Mouse (Mus musculus) kidney, postnatal 0 days (tissue): ENCODE measurements around the gene Gm20547. TPM values are rescaled to one million over a fixed set of nuclear protein-coding genes. Genes with fewer than 3 reads are reported as not detected.

Source experiments
- ATAC-seq: fragments of 200-750 bp; cut with Nextera tagmentation; replicated peaks from 2 replicates; pipeline ENCODE4 v1.8.0; 2017; ENCODE audit warnings: low read depth, moderate number of reproducible peaks, moderate TSS enrichment, moderate library complexity; ENCODE audit not compliant: low FRiP score
- DNase-seq: peaks from one replicate; pipeline ENCODE4 v3.0.0-alpha.2; 2016; ENCODE audit warnings: low spot score
- H3K27ac ChIP-seq: fragments of 300-500 bp; sonication (generic); 2 replicates; pipeline ENCODE4 v1.5.1; 2014; ENCODE audit warnings: mild to moderate bottlenecking
- H3K27me3 ChIP-seq: fragments of 300-500 bp; sonication (generic); 2 replicates; pipeline ENCODE4 v1.6.1; 2014; ENCODE audit warnings: low read length, mixed read lengths; ENCODE audit not compliant: insufficient read depth
- H3K36me3 ChIP-seq: fragments of 300-500 bp; sonication (generic); 2 replicates; pipeline ENCODE4 v1.6.1; 2014; ENCODE audit warnings: low read length, mixed read lengths; ENCODE audit not compliant: insufficient read depth
- H3K4me1 ChIP-seq: fragments of 300-500 bp; sonication (generic); replicated peaks from 2 replicates; pipeline ENCODE4 v1.6.1; 2014; ENCODE audit warnings: antibody characterized with exemption, low read length, mixed read lengths; ENCODE audit not compliant: insufficient read depth
- H3K4me2 ChIP-seq: fragments of 300-500 bp; sonication (generic); 2 replicates; pipeline ENCODE4 v1.6.1; 2014; ENCODE audit warnings: mild to moderate bottlenecking, low read length, moderate library complexity, mixed read lengths
- H3K4me3 ChIP-seq: fragments of 300-500 bp; sonication (generic); replicated peaks from 2 replicates; pipeline ENCODE4 v1.5.1; 2014; ENCODE audit warnings: low read depth, low read length
- H3K9ac ChIP-seq: fragments of 300-500 bp; sonication (generic); 2 replicates; pipeline ENCODE4 v1.6.1; 2014; ENCODE audit warnings: low read depth, low read length
- H3K9me3 ChIP-seq: fragments of 300-500 bp; sonication (generic); replicated peaks from 2 replicates; pipeline ENCODE4 v1.6.1; 2016; ENCODE audit warnings: low read length, inconsistent platforms, mixed read lengths
- CTCF ChIP-seq: IDR thresholded peaks from 2 replicates; pipeline ENCODE4 v1.5.1; 2016; ENCODE audit warnings: antibody characterized with exemption, low read depth, mild to moderate bottlenecking, moderate library complexity
- WGBS: fragments of 180-500 bp; shearing (Covaris S2); extraction: QIAGEN DNeasy Blood & Tissue Kit; methylation state at CpG from one replicate; pipeline ENCODE4 v1.1.7; 2014; 5-methylcytosine and 5-hydroxymethylcytosine counted together
- polyA plus RNA-seq: library from polyadenylated mRNA; unstranded; fragments of >200 nt; fragmentation: Nextera tagmentation; extraction: Ambion mirVana; gene quantifications from 2 replicates; pipeline ENCODE4 v1.2.1, GENCODE M21; 2015

Gm20547 gene
- polyA plus RNA-seq, 1 experiment from 2014 or later = not detected

DNA sequence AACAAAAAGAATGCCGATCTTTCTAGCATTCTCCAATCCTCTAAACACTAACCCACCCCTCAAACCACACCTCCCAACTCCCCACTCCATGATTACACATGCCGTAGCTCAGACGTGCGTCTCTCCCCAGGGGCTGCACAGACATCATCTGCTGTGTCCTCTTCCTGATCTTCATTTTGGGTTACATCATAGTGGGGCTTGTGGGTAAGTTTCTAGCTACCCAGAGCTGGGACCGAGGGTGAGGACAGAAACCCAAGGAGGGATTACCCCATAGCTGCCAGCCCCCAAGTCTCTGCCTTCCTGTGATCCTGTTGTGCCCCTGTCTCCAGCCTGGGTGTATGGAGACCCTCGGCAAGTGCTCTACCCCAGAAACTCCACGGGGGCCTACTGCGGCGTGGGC, 35.3 kb upstream of the Gm20547 start:
- H3K36me3 ChIP-seq = peaks cover 14% of the 10 kb centered on the region; the same call in 1 of the 2 replicates
- no peak for ATAC-seq
- H3K27me3 ChIP-seq = no peaks in the 10 kb centered on the region
- no peaks in the 10 kb centered on the region for H3K4me1 ChIP-seq
- 79% methylated on average over 9 of the region's 9 CpGs for WGBS
- H3K9ac ChIP-seq = no peak overlapping the region
- no peaks in the 10 kb centered on the region for H3K9me3 ChIP-seq
- H3K4me3 ChIP-seq = no peak overlapping the region
- H3K4me2 ChIP-seq = no peak overlapping the region
- no peak overlapping the region for H3K27ac ChIP-seq
- no peak for TF ChIP-seq CTCF
- no peak for DNase-seq

DNA sequence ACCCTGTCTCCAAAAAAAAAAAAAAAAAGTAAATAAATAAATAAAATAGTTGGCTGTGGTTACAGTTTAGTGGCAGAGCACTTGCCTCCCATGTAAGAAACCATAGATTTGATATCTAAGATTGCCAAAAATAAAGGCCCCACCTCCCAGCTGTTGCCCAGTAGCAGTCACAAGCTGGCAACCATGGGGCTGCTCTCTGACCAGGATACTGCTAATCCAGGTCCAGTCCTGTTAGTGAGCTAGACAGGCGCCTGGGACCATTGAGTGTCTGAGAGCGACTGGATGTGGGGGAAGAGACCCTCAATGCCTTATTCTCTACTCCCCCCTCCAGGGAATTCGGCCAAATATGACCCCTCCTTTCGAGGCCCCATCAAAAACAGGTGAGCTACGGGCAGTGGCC, 34.5 kb upstream of the Gm20547 start:
- no peak overlapping the region for H3K4me3 ChIP-seq
- no peaks in the 10 kb centered on the region for H3K4me1 ChIP-seq
- no peak for ATAC-seq
- peaks cover 21% of the 10 kb centered on the region; the same call in 1 of the 2 replicates for H3K36me3 ChIP-seq
- H3K27me3 ChIP-seq = no peaks in the 10 kb centered on the region
- 93% methylated on average over 5 of the region's 5 CpGs for WGBS
- no peak for TF ChIP-seq CTCF
- H3K27ac ChIP-seq = no peak overlapping the region
- no peak overlapping the region for H3K9ac ChIP-seq
- H3K4me2 ChIP-seq = no peak overlapping the region
- DNase-seq = no peak
- H3K9me3 ChIP-seq = no peaks in the 10 kb centered on the region

DNA sequence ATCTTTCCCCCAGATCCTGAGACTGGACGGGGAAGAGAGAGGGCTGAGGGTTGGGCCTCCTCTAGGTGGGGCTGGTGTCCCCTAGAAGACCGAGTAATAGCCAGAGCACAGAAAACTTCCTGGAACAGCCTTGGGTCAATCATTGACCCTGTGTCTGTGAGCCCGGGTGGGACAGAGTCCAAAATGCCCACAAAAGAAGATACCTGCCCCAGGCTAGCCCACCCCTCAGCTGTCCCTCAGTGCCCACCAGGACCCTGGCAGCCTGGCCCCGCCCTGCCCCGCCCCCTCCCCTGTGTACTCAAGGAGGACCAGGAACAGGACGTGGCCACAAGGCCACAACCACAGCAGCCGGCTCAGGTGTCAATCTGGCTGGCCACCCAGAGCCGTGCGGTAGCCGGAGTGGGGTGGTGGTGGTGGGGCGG, 33.6 kb upstream of the Gm20547 start:
- H3K27ac ChIP-seq = peak overlapping the region; percentile 75
- no peaks in the 10 kb centered on the region for H3K4me1 ChIP-seq
- DNase-seq = peak; percentile 86
- H3K9me3 ChIP-seq = no peaks in the 10 kb centered on the region
- 14% methylated on average over 11 of the region's 11 CpGs for WGBS
- peak overlapping the region; percentile 41; the same call in 1 of the 2 replicates for H3K4me2 ChIP-seq
- peak; percentile 75 for ATAC-seq
- 0 out of 2 replicates have a peak overlapping the region, but pooled peaks have one; percentile 32 for H3K9ac ChIP-seq
- peak; percentile 68 for TF ChIP-seq CTCF
- H3K4me3 ChIP-seq = no peak overlapping the region
- no peaks in the 10 kb centered on the region for H3K27me3 ChIP-seq
- H3K36me3 ChIP-seq = peaks cover 30% of the 10 kb centered on the region

DNA sequence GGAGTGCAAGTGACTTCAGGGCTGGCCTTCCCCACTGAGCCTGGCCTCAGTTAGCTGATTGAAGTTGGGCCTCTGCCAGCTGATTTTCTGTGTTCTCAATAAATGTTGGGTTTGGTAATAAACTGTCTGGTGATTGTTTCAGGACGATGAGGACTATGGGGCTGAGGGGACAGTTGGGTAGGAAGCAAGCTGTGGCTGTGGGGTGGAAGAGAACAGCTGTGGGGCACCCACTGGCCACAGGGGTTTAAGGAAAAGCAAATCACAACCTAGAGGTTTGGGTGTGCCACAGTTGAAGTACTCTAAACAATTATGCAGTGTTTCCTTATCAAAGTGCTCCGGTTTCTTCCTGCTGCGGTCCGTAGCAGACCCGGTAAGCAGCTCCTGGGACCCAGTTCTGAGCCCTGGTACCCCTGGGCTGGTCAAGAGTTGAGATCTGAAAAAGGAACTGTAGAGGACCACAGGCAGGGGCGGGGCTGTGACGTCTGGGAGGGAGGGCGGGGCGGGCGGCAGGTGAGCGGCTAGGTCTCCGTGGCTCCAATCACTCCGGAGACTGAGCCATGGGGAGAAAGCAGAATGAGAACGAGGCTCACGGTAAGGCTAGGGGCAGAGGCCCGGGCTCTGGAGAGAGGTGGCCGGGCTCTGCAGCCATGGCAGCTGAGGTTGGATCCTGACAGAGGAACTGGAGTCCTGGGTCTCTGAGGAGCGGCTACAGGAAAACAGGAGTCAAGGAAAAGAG, 32.3 kb upstream of the Gm20547 start, which contains the start of gene Slc44a4:
TSS of gene Slc44a4 (plus strand) at position 537 of the 736 bp plus-strand sequence.
- DNase-seq = no peak
- no peak within 1 kb of the TSS; the same call in 1 of the 2 replicates for H3K9ac ChIP-seq
- H3K9me3 ChIP-seq = no peaks in the 10 kb centered on the region
- H3K4me2 ChIP-seq = peak within 1 kb of the TSS; percentile 41
- WGBS = 32% methylated on average over 18 of the region's 18 CpGs
- 0 out of 2 replicates have a peak, but pooled peaks have one; percentile 9 for ATAC-seq
- TF ChIP-seq CTCF = no peak
- H3K27ac ChIP-seq = peak within 1 kb of the TSS; percentile 75
- H3K27me3 ChIP-seq = no peaks in the 10 kb centered on the region
- H3K4me3 ChIP-seq = 0 out of 2 replicates have a peak within 1 kb of the TSS, but pooled peaks have one; percentile 8
- no peaks in the 10 kb centered on the region for H3K4me1 ChIP-seq
- H3K36me3 ChIP-seq = peaks cover 43% of the 10 kb centered on the region

GRCm38 (mm10) chr17:34911945-34912351, 30.1 kb upstream of the Gm20547 start:
- ATAC-seq (peak; percentile 37), DNase-seq (peak; percentile 77)
- Histone ChIP-seq H3K4me1 (no peaks in the 10 kb centered on the region), H3K27ac (no peak overlapping the region), H3K36me3 (peaks cover 64% of the 10 kb centered on the region), H3K4me2 (no peak overlapping the region), H3K4me3 (no peak overlapping the region), H3K9ac (no peak overlapping the region), H3K27me3 (no peaks in the 10 kb centered on the region), H3K9me3 (no peaks in the 10 kb centered on the region)
- TF ChIP-seq CTCF = peak; percentile 97
- WGBS = 47% methylated on average over 5 of the region's 5 CpGs

DNA sequence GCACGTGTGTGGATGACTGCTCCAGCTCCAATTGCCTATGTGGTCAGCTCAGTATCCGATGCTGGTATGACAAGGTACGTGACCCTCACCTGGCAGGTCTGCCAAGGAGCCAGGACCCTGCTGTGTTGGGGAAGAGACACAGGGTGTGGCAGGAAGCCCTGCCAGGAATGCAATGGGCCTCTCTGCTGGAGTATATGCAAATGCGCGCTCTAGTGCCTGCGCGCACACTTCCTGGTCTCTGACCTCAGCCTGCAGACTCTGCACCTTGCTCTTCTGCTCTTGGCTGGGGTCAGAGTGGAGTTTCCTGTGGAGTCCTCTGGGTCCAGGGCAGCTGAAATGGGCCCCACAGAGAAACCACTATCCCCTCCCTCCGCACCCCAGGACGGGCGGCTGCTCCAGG, 29.1 kb upstream of the Gm20547 start:
- 0 out of 2 replicates have a peak, but pooled peaks have one; percentile 9 for ATAC-seq
- H3K27ac ChIP-seq = no peak overlapping the region
- 80% methylated on average over 10 of the region's 10 CpGs for WGBS

More for the DNA sequence above, 29.1 kb upstream of the Gm20547 start:
- peaks cover 73% of the 10 kb centered on the region for H3K36me3 ChIP-seq
- no peak overlapping the region for H3K9ac ChIP-seq
- H3K4me3 ChIP-seq = no peak overlapping the region
- H3K4me1 ChIP-seq = no peaks in the 10 kb centered on the region
- no peak for TF ChIP-seq CTCF
- DNase-seq = no peak
- no peaks in the 10 kb centered on the region for H3K27me3 ChIP-seq
- no peaks in the 10 kb centered on the region for H3K9me3 ChIP-seq
- no peak overlapping the region for H3K4me2 ChIP-seq
